Mouse (Mus musculus): ENCODE measurements around the gene Scd2.
"Not testable (repeated sequence)": the region's sequence is repeated elsewhere in the genome, so short reads cannot be mapped to it uniquely, and the experiment has no call there.

Scd2 gene

DNA sequence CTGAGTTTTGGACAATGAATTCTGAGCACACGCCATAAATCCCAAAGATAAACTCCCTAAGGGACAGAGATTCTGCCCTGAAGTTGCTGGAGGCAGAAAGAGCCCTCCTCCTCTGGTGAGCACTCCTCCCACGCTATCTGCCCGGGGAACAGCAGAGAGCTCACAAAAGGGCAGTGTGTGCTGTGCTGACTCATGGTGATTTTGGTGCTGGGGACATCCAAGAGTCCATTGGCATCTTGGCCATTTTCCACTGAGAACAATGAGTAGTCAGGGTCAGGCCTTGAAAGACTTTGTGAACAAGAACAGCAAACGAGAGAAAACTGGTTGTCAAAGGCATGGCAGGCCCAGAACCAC lies 18.5 kb downstream of the Scd2 start:
- DNase-seq (ENCODE audit: low spot score), result no peak

DNA sequence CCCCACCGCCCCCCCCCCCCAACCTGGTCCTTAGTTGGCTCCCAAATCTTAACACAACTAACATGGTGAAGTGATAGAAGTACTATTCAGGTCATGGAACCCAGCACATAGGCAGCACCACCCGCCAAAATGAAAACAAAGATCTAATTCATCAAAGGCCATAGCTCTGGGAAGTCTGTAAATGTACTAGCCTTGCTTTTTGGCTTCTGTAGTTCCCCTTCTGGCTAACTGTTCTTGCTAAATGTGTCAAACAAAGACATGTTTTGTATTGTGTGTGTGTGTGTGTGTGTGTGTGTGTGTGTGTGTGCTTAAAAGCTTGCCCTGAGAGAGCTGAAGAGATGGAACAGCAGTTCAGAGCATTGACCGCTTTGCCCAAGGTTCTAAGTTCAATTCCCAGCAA lies 19.6 kb downstream of the Scd2 start:
- no peak for DNase-seq (ENCODE audit: low spot score)

DNA sequence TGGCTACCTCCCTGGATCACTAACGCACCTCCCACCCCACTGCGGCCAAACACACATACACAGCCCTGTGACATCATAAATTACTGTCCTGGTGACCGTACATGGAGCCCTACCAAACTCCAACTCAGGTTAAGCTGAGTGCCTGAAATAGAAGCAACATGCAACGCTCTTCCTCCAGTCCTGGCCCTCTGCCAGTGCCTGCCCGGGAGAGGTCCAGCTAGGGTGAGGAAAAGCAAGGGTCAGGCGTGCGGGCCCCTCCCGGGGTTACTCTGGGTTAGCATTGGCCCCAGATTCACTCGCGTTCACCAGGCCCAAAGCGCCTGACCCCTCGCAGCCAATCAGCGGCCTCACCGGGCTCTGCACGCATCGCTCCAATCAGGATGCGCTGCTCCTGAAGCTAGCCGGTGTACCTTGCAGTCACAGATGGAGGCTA lies 20.9 kb downstream of the Scd2 start:
- peak; percentile 59 for DNase-seq (ENCODE audit: low spot score)

DNA sequence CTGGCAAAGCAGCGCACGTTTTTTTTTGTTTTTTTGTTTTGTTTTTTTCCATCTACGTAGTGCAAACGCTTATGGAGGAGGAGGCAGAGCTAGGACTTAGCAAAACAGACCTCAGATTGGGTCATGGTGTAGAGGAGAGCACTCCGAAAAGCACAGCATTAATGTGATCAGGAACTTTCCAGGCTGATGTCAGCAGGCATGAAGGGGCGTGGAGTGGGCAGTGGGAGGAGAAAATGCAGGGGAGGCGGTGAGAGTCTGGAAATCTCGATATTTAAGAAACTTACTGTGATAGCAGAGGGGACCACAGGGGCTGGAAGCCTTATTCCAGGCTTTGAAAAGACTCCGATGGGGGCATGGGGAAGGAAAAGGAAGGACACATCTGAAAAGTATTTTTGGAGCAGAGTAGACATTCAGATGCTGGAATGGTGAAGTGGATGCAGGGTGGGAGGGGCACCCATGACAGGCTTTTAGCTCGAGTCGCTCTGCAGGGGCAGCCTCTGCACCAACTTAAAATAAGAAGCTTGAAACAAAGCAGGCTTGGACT lies 21.5 kb downstream of the Scd2 start:
- DNase-seq (ENCODE audit: low spot score), result no peak

DNA sequence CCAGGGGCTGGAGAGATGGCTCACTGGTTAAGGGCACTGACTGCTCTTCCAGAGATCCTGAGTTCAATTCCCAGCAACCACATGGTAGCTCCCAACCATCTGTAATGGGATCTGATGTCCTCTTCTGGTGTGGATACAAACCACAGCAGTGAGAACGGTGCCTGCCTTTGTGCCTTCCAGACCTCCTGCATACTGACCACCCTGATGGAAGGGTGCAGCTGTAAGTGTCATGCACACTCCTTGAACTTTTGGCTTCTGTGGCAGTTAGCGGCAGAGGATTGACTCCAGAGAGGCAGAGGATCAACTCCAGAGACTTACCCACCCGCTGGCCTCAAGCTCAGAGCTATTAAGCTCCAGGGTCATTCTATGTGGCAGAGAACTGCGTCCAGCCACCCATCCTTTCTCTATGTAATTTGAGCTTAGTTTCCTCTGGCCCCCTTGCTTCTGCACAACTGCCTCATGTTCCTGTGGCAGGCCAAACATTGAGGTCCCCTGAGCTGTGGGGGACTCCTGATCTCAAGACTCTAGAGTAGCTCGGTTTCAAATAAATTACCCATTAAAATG lies 23.4 kb downstream of the Scd2 start:
- no peak for DNase-seq (ENCODE audit: low spot score)

DNA sequence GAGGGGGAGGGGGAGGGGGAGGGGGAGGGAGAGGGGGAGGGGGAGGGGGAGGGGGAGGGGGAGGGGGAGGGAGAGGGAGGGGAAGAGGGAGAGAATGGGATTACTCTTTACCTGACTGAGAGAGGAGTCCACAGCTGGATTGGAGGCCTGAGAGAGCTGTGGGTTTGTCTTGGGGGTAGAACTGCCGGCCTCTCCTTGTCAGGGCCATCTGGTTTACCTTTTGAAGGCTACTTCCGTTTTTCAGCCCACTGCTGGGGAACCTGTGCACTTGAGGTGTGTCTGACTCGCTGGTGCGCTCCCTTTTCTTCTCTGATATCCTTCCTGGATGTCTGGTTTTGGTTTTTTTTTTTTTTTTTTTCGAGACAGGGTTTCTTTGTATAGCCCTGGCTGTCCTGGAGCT lies 23.9 kb downstream of the Scd2 start:
- DNase-seq (ENCODE audit: low spot score), result no peak

DNA sequence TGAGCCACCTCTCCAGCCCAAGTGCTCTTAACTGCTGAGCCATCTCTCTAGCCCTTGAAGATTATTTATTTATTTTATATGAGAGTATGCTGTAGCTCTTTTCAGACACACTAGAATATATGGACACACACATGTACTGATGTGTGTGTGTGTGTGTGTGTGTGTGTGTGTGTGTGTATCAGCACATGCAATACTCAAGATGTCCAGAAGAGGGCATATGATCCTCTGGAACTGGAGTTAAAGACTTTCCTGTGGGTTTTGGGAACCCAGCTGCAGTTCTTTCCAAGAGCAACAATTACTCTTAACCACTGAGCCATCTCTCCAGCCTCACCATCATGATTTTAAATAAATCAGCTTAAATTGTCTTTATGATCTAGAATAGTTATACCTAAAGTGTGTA lies 25.1 kb downstream of the Scd2 start:
- no peak for DNase-seq (ENCODE audit: low spot score)

DNA sequence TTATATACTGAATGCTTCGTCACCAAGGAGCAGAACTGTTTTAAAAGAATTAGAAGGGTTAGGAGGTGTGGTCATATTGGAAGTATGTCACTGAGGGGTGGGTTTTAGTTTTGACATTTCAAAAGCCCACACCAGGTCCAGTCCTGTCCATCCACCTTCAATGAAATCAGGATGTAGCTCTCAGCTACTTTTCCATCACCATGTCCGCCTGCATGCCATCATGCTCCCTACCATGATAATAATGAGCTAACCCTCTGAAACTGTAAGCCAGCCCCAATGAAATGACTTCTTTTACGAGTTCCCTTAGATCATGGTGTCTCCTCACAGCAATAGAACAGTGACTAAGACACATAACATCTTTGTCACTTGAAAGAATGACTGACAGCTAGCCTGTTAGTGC lies 26.8 kb downstream of the Scd2 start:
- DNase-seq (ENCODE audit: low spot score), result no peak

DNA sequence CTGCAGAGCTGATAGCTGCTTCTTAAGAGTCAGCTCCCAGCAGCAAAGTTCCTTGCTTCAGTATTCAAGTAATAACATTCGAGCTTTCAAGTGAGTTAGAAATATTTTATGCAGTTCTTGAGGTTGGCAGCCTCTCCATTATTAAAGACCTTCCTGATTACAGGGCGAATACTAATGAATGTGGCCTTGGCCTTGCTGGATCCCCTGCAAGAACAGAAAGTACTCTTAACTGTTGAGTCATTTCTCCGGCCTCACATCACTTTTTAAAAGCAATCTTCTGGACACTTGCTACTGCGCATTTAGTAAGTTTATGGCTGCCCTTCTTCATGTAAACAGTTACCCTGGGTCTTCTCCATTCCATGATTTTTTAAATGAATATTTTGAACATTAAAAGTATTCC lies 27.7 kb downstream of the Scd2 start:
- no peak for DNase-seq (ENCODE audit: low spot score)

DNA sequence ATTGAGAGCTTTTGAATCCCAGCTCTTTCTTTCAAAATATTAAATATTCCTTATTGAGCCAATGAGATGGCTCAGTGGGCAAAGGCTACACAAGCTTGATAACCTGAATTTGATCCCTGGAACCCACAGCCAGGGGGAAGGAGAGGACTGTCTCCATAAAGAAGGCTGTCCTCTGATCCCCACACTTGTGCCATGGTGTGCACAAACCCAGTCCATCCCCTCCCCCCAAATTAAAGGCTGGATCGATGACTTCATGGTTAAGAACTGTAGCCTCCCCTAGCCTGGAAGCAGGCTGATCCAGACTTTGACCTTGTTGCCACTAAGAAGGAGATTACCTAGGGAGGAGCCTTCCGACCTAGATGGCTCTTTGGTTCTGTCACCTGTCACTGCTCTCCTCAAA lies 28.2 kb downstream of the Scd2 start:
- no peak for DNase-seq (ENCODE audit: low spot score)

DNA sequence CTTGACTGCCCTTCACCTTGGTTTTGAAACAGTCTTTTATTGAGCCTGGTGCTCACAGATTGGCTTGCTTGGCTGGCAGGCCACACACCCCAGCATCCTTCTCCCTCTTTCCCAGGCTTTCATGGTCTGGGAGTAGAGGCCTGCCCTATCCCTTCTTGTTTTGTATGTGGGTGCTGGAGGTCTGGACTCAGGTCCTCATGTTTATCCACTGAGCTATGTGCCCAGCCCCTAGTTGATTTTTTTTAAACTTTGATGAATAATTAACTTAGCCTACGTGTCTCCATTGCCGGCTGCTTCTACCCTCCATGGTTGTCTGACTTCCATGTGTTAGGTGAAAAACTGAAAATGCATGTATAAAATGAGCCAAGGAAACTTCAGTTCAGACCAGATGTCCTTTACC lies 36.1 kb downstream of the Scd2 start:
- DNase-seq (ENCODE audit: low spot score), result no peak

DNA sequence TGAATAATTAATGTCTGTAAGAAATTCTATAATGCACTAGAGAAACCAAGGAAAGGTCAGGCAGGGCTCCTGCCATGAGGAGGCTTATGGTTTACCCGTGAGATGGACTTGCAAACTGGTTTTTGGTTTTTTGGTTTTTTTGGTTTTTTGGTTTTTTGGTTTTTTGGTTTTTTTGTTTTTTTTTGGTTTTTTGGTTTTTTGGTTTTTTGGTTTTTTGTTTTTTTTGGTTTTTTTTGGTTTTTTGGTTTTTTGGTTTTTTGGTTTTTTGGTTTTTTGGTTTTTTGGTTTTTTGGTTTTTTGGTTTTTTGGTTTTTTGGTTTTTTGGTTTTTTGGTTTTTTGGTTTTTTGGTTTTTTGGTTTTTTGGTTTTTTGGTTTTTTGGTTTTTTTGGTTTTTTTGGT lies 37.7 kb downstream of the Scd2 start:
- DNase-seq (ENCODE audit: low spot score), result not testable (repeated sequence)

DNA sequence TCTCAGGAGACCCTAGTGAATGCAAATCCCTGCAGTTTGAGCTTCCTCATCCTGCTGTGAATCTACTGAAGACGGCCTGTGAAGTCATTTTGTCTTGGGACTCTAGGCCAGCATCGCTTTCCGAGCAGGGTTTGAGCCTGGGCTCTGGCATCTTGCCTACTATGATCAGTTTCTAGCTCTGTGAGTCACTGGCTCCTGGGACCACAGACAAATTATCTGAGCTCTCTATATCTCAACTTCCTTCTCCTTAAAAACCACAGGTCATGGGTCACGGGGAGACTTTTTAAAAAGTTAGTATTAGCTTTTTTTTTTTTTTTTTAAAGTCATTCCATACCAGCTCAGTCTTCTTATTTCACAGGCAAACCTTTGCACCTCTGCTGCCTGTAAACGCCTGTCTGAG lies 38.4 kb downstream of the Scd2 start:
- DNase-seq (ENCODE audit: low spot score), result no peak

DNA sequence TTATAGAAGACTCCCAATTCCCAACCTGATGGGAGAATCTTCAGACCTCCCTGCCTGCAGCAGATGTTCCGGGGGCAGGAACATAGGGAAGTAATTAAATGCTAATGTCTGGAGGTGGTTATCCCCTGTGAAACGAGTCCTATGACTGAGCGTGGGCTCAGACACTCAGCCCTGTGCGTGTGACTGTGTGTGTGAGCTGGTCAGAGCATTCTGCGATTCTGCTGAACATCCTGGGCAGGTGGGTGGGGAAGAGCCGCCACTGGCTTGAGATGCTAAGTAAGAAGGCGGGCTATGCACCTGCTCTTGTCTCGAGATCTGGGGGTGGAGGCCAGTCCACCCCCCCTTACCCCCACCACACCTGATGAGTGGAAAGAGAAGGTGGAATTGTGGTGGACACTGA lies 38.9 kb downstream of the Scd2 start:
- no peak for DNase-seq (ENCODE audit: low spot score)

DNA sequence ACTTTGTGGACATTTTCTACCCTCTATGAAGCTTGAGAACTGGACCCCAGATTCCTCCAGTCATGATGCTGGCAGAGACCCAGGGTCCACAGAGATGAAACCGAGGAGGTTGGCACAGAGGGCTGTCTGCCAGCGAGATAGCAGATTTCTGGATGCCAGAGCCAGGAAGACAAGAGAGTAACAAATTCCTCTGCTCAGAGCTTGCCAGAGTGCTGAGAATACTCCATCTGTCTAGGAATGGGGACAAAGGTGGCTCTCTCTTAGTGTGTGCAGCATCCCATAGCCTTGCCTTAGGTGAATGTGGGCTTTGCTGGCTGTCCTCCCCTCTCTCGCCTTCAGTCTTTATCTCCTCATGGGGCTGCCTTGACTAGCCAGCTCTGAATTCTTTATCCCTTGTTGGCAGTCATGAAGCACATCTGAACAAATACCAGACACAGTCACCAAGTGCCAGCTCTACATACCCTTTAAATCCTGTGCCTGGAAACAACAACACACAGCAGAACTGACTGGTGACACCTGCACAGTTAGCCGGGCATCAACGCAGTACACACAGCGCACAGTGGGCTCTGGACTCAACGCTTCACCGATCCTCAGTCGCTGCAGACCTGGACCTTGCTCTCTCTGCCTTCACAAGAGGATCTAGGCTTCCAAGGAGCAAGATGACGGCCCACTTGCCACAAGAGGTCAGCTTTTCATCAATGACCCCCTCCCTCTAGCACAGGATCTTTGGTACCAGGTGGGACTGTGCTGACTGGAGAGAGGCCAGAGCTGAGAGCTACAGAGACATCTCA lies 39.6 kb downstream of the Scd2 start, which contains the start of gene Scd4:
Scd4 (plus strand) TSS at position 260 of the 791 bp plus-strand sequence.
- no peak for DNase-seq (ENCODE audit: low spot score)

DNA sequence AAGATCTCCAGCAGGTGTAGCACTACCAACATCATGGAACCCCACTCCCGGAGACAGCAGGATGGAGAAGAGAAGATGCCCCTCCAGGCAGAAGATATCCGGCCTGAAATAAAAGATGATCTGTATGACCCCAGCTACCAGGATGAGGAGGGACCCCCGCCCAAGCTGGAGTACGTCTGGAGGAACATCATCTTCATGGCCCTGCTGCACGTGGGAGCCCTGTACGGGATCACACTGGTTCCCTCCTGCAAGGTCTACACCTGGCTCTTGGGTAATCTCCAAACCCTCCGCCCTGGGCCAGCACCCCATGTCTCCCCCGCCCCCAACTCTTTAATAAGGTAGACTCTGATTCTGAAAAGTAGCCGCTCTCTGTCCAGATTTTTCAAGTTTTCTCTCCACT lies 40.5 kb downstream of the Scd2 start:
- DNase-seq (ENCODE audit: low spot score), result no peak

DNA sequence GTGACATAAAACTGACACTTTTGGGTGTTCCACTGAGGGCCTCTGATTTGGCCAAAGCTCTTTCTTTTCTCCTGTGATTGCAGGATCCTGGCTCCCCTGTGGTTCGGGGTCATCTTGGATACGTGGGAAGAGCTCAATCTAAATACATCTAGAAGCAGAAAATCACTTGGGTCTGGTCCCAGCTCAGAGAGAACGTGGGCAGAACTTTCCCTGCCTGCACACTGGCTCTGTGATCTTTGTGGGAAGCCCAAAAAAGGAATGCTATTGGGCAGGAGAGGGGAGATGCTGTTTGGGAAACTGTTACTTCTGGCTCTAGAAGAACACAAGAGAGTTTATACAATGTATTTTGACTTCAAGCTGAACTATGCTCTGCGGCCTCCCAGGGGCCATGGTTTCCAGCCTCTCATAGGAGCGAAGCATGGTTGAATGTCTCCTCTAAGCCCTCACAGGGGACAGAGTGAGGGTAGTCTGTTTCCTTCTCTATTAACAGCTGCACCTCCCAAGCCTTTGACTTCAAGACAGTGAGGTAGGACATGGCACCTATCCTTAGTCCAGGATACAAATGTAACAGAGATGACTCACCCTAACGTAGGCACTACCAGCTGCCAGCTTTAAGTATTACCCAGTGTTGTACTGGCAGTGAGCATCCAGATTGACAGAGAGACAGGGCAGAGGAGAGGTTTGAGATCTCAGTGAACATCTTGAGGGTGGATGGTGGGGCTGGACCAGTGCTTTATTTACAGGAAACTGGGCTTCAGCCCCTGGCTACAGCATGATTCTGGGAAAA lies 42.6 kb downstream of the Scd2 start:
- DNase-seq (ENCODE audit: low spot score), result no peak

DNA sequence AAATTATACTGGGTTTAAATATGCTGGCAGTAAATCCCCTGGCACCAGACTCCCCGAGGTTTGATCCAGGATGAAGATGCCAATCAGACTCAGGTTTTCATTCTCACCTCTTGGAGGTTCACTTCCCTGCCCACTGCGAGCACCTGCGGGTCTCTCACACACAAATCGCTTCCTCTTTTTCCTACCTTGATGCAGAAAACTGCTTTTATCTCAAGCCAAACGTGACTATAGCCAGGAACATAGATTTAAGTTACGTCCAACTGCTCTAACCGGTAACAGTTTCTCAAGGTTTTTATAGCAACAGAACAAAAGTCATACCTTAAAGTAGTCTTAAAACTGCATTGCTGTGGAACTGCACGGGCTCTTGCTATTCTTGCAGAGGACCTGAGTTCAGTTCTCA lies 56.2 kb downstream of the Scd2 start:
- DNase-seq (ENCODE audit: low spot score), result no peak

DNA sequence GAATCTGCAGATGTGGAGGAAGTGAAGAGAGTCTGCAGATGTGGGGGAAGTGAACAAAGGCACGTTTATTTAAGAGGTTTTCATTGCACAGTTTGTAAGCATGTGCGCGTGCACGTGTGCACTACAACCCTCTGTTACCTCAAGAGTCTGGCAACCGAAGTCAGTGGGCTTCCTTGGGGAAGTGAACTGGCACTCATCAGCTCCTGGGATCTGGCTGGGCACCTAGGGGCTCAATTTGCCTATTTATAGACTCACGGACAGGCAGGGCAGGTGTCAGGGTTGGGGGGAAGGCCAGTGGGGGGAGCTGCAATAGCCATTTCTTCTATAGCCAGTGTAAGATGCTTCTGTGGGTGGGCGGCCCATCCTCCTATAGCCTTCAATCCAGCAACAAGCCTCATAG lies 58.3 kb downstream of the Scd2 start:
- DNase-seq (ENCODE audit: low spot score), result no peak
